Mouse (Mus musculus) liver, embryonic 13.5 days (tissue): ENCODE results near the gene Uqcrq. TPM values are rescaled to one million over a fixed set of nuclear protein-coding genes. Genes with fewer than 3 reads are reported as not detected.
A peak's percentile ranks its signal among the peaks of the same experiment; 100 is the strongest.

ENCODE experiments used
- ATAC-seq: fragments of 200-750 bp; cut with Nextera tagmentation; 2 replicates; pipeline ENCODE4 v1.8.0; 2017; ENCODE audit warnings: low read depth, mild to moderate bottlenecking, moderate number of reproducible peaks, moderate library complexity
- DNase-seq: peaks from one replicate; pipeline ENCODE4 v3.0.0; 2022
- H3K27ac ChIP-seq: fragments of 300-500 bp; sonication (generic); 2 replicates; pipeline ENCODE4 v1.5.1; 2015; ENCODE audit warnings: moderate library complexity, mild to moderate bottlenecking, inconsistent platforms
- H3K27me3 ChIP-seq: fragments of 300-500 bp; sonication (generic); 2 replicates; pipeline ENCODE4 v1.6.1; 2015; ENCODE audit warnings: mild to moderate bottlenecking, inconsistent platforms
- H3K36me3 ChIP-seq: fragments of 300-500 bp; sonication (generic); 2 replicates; pipeline ENCODE4 v1.6.1; 2015; ENCODE audit warnings: mild to moderate bottlenecking, inconsistent platforms
- H3K4me1 ChIP-seq: fragments of 300-500 bp; sonication (generic); replicated peaks from 2 replicates; pipeline ENCODE4 v1.6.1; 2015; ENCODE audit warnings: inconsistent platforms
- H3K4me2 ChIP-seq: fragments of 300-500 bp; sonication (generic); 2 replicates; pipeline ENCODE4 v1.6.1; 2015; ENCODE audit warnings: inconsistent platforms, mild to moderate bottlenecking, moderate library complexity
- H3K4me3 ChIP-seq: fragments of 300-500 bp; sonication (generic); replicated peaks from 2 replicates; pipeline ENCODE4 v1.5.1; 2015; ENCODE audit warnings: mild to moderate bottlenecking, inconsistent platforms
- H3K9ac ChIP-seq: fragments of 300-500 bp; sonication (generic); 2 replicates; pipeline ENCODE4 v1.6.1; 2015; ENCODE audit warnings: mild to moderate bottlenecking, inconsistent platforms
- H3K9me3 ChIP-seq: fragments of 300-500 bp; sonication (generic); replicated peaks from 2 replicates; pipeline ENCODE4 v1.6.1; 2016; ENCODE audit warnings: inconsistent platforms
- WGBS: fragments of 180-500 bp; shearing (Covaris S2); methylation state at CpG from one replicate; pipeline ENCODE4 v1.1.7; 2015; ENCODE audit not compliant: insufficient replicate concordance; 5-methylcytosine and 5-hydroxymethylcytosine counted together
- polyA plus RNA-seq: library from polyadenylated mRNA; unstranded; fragments of >200 nt; fragmentation: Nextera tagmentation; extraction: Ambion mirVana; gene quantifications from 2 replicates; pipeline ENCODE4 v1.2.1, GENCODE M21; 2015

The Uqcrq gene
- polyA plus RNA-seq, 1 experiment from 2014 or later, result 667 TPM

GRCm38 (mm10) chr11:53450070-53450705 is 19.6 kb upstream of the Uqcrq start:
- Histone ChIP-seq H3K9ac (no peak overlapping the region), H3K4me3 (no peak overlapping the region), H3K4me2 (no peak overlapping the region), H3K27ac (no peak overlapping the region), H3K36me3 (no peaks in the 10 kb centered on the region), H3K9me3 (no peaks in the 10 kb centered on the region), H3K4me1 (peaks cover 14% of the 10 kb centered on the region), H3K27me3 (peaks cover 32% of the 10 kb centered on the region)
- ATAC-seq, result no peak
- no peak for DNase-seq
- WGBS, result 22% methylated on average over 15 of the region's 15 CpGs

GRCm38 (mm10) chr11:53448529-53448928 is 17.9 kb upstream of the Uqcrq start:
- H3K27me3 ChIP-seq, result peaks cover 27% of the 10 kb centered on the region
- ATAC-seq, result no peak
- 63% methylated on average over 1 of the region's 1 CpGs for whole genome bisulfite sequencing

GRCm38 (mm10) chr11:53447996-53448395 is 17.4 kb upstream of the Uqcrq start:
- ATAC-seq (no peak), DNase-seq (no peak)
- Histone ChIP-seq H3K9ac (no peak overlapping the region), H3K4me1 (peaks cover 22% of the 10 kb centered on the region), H3K27ac (no peak overlapping the region), H3K4me2 (no peak overlapping the region), H3K36me3 (no peaks in the 10 kb centered on the region), H3K27me3 (peaks cover 27% of the 10 kb centered on the region), H3K4me3 (no peak overlapping the region), H3K9me3 (no peaks in the 10 kb centered on the region)
- WGBS, result 77% methylated on average over 8 of the region's 8 CpGs

More at GRCm38 (mm10) chr11:53448529-53448928, 17.9 kb upstream of the Uqcrq start:
- Histone ChIP-seq H3K36me3 (no peaks in the 10 kb centered on the region), H3K9ac (no peak overlapping the region), H3K4me1 (peaks cover 18% of the 10 kb centered on the region), H3K4me3 (no peak overlapping the region), H3K4me2 (no peak overlapping the region), H3K9me3 (no peaks in the 10 kb centered on the region), H3K27ac (no peak overlapping the region)
- DNase-seq, result no peak

GRCm38 (mm10) chr11:53446183-53446582 is 15.6 kb upstream of the Uqcrq start:
- H3K27me3 ChIP-seq, result peaks cover 16% of the 10 kb centered on the region
- H3K4me2 ChIP-seq, result no peak overlapping the region
- no peaks in the 10 kb centered on the region for H3K36me3 ChIP-seq
- H3K27ac ChIP-seq, result peak overlapping the region; percentile 5; the same call in 1 of the 2 replicates
- H3K9ac ChIP-seq, result no peak overlapping the region; the same call in 1 of the 2 replicates
- 81% methylated on average over 13 of the region's 13 CpGs for WGBS
- ATAC-seq, result peak; percentile 69
- H3K9me3 ChIP-seq, result no peaks in the 10 kb centered on the region
- DNase-seq, result no peak
- H3K4me1 ChIP-seq, result peaks cover 29% of the 10 kb centered on the region
- no peak overlapping the region for H3K4me3 ChIP-seq

GRCm38 (mm10) chr11:53445562-53445961 is 14.9 kb upstream of the Uqcrq start:
- H3K36me3 ChIP-seq, result no peaks in the 10 kb centered on the region
- peaks cover 29% of the 10 kb centered on the region for H3K4me1 ChIP-seq
- DNase-seq, result no peak
- no peak overlapping the region for H3K9ac ChIP-seq
- H3K9me3 ChIP-seq, result no peaks in the 10 kb centered on the region
- peaks cover 10% of the 10 kb centered on the region for H3K27me3 ChIP-seq
- H3K27ac ChIP-seq, result peak overlapping the region; percentile 27; the same call in 1 of the 2 replicates
- no peak for ATAC-seq
- WGBS, result 58% methylated on average over 13 of the region's 13 CpGs
- no peak overlapping the region for H3K4me3 ChIP-seq
- no peak overlapping the region for H3K4me2 ChIP-seq

GRCm38 (mm10) chr11:53443861-53444260 is 13.2 kb upstream of the Uqcrq start:
- ATAC-seq, result peak; percentile 57
- Histone ChIP-seq H3K27ac (no peak overlapping the region), H3K27me3 (no peaks in the 10 kb centered on the region), H3K4me2 (no peak overlapping the region), H3K36me3 (no peaks in the 10 kb centered on the region), H3K4me1 (peaks cover 21% of the 10 kb centered on the region), H3K9me3 (no peaks in the 10 kb centered on the region), H3K4me3 (no peak overlapping the region), H3K9ac (no peak overlapping the region)
- WGBS, result 17% methylated on average over 6 of the region's 6 CpGs
- peak; percentile 52 for DNase-seq

GRCm38 (mm10) chr11:53441921-53442320 is 11.3 kb upstream of the Uqcrq start:
- 2% methylated on average over 12 of the region's 12 CpGs for WGBS
- peak overlapping the region; percentile 25; the same call in 1 of the 2 replicates for H3K4me2 ChIP-seq
- no peaks in the 10 kb centered on the region for H3K36me3 ChIP-seq
- no peaks in the 10 kb centered on the region for H3K27me3 ChIP-seq
- peak overlapping the region; percentile 37; the same call in 1 of the 2 replicates for H3K27ac ChIP-seq
- H3K4me3 ChIP-seq, result no peak overlapping the region
- no peaks in the 10 kb centered on the region for H3K9me3 ChIP-seq
- peak; percentile 44; the same call in 1 of the 2 replicates for ATAC-seq
- H3K9ac ChIP-seq, result peak overlapping the region; percentile 14; the same call in 1 of the 2 replicates
- no peak for DNase-seq
- H3K4me1 ChIP-seq, result peaks cover 21% of the 10 kb centered on the region

GRCm38 (mm10) chr11:53436338-53436737 is 5.7 kb upstream of the Uqcrq start:
- H3K36me3 ChIP-seq, result no peaks in the 10 kb centered on the region
- H3K4me2 ChIP-seq, result no peak overlapping the region
- no peaks in the 10 kb centered on the region for H3K9me3 ChIP-seq
- ATAC-seq (no peak), DNase-seq (no peak)
- 64% methylated on average over 6 of the region's 6 CpGs for WGBS
- no peaks in the 10 kb centered on the region for H3K27me3 ChIP-seq
- H3K4me3 ChIP-seq, result no peak overlapping the region
- peaks cover 30% of the 10 kb centered on the region for H3K4me1 ChIP-seq
- H3K27ac ChIP-seq, result no peak overlapping the region
- H3K9ac ChIP-seq, result no peak overlapping the region

GRCm38 (mm10) chr11:53435504-53435903 is 4.9 kb upstream of the Uqcrq start:
- Histone ChIP-seq H3K27ac (no peak overlapping the region), H3K36me3 (no peaks in the 10 kb centered on the region), H3K9me3 (no peaks in the 10 kb centered on the region), H3K4me3 (no peak overlapping the region), H3K4me1 (peaks cover 33% of the 10 kb centered on the region), H3K9ac (no peak overlapping the region), H3K27me3 (no peaks in the 10 kb centered on the region), H3K4me2 (no peak overlapping the region)
- ATAC-seq (no peak), DNase-seq (no peak)
- WGBS, result 50% methylated on average over 8 of the region's 8 CpGs

- ATAC-seq (no peak), DNase-seq (peak; percentile 37)
- no peak overlapping the region for H3K4me3 ChIP-seq
- no peak overlapping the region for H3K9ac ChIP-seq
- H3K27me3 ChIP-seq, result no peaks in the 10 kb centered on the region
- peaks cover 52% of the 10 kb centered on the region for H3K4me1 ChIP-seq
- H3K9me3 ChIP-seq, result no peaks in the 10 kb centered on the region
- no peak overlapping the region for H3K27ac ChIP-seq
- peak overlapping the region; percentile 22 for H3K4me2 ChIP-seq
- 14% methylated on average over 6 of the region's 6 CpGs for WGBS
- peaks cover 13% of the 10 kb centered on the region for H3K36me3 ChIP-seq
These were observed 2.4 kb upstream of the Uqcrq start for GRCm38 (mm10) chr11:53433057-53433456.

- Histone ChIP-seq H3K4me2 (peak overlapping the region; percentile 85), H3K27me3 (no peaks in the 10 kb centered on the region), H3K4me1 (peaks cover 52% of the 10 kb centered on the region), H3K9me3 (no peaks in the 10 kb centered on the region), H3K36me3 (peaks cover 20% of the 10 kb centered on the region), H3K4me3 (peak overlapping the region; percentile 84), H3K27ac (peak overlapping the region; percentile 88), H3K9ac (peak overlapping the region; percentile 61)
- ATAC-seq, result peak; percentile 25
- peak; percentile 36 for DNase-seq
- WGBS, result 6% methylated on average over 9 of the region's 9 CpGs
These were observed 871 bp upstream of the Uqcrq start for GRCm38 (mm10) chr11:53431347-53432056.
